Mouse (Mus musculus) liver, postnatal 0 days (tissue): ENCODE results near the gene Il1f5.

Experiments
- CTCF ChIP-seq: sonication (generic); IDR thresholded peaks from 2 replicates; pipeline ENCODE4 v1.5.1; 2016; ENCODE audit warnings: antibody characterized with exemption, low read depth
- EP300 ChIP-seq: IDR thresholded peaks from 2 replicates; pipeline ENCODE4 v1.6.1; 2016; ENCODE audit warnings: antibody characterized with exemption, low read depth, mild to moderate bottlenecking

GRCm38 (mm10) chr2:24267503-24267902 is 9.3 kb upstream of the Il1f5 start:
- TF ChIP-seq CTCF (no peak), EP300 (no peak)
